Mouse (Mus musculus) small intestine, adult 2 months (tissue): ENCODE measurements around the gene Ccdc124. TPM values are rescaled to one million over a fixed set of nuclear protein-coding genes. Genes with fewer than 3 reads are reported as not detected.

ENCODE experiments used
- H3K27ac ChIP-seq: fragments of 200-500 bp; 2 replicates; pipeline ENCODE4 v1.5.1; 2012; ENCODE audit warnings: low read depth, low read length, control low read depth, inconsistent platforms; ENCODE audit not compliant: insufficient read depth
- H3K27me3 ChIP-seq: fragments of 200-500 bp; 2 replicates; pipeline ENCODE4 v1.6.1; 2012; ENCODE audit warnings: mild to moderate bottlenecking, moderate library complexity, low read length, inconsistent platforms; ENCODE audit not compliant: control insufficient read depth, insufficient read depth
- H3K36me3 ChIP-seq: fragments of 200-500 bp; 2 replicates; pipeline ENCODE4 v1.6.1; 2012; ENCODE audit warnings: mild to moderate bottlenecking, low read length, control low read depth, inconsistent platforms; ENCODE audit not compliant: control insufficient read depth, insufficient read depth
- H3K4me1 ChIP-seq: fragments of 200-500 bp; 2 replicates; pipeline ENCODE4 v1.6.1; 2012; ENCODE audit warnings: low read length, inconsistent platforms, mixed read lengths; ENCODE audit not compliant: control insufficient read depth, insufficient read depth, insufficient read length
- H3K4me3 ChIP-seq: fragments of 200-500 bp; 2 replicates; pipeline ENCODE4 v1.5.1; 2012; ENCODE audit warnings: low read depth, mild to moderate bottlenecking, control low read depth, inconsistent platforms, low read length, moderate library complexity
- CTCF ChIP-seq: fragments of 200-500 bp; IDR thresholded peaks from 2 replicates; pipeline ENCODE4 v1.5.1; 2012; ENCODE audit warnings: low read depth, mild to moderate bottlenecking, control low read depth, inconsistent platforms, low read length, moderate library complexity, mixed read lengths; ENCODE audit not compliant: insufficient replicate concordance, insufficient read length; ENCODE audit errors: extremely low read depth
- POLR2A ChIP-seq: fragments of 200-500 bp; IDR thresholded peaks from 2 replicates; pipeline ENCODE4 v1.6.1; 2012; ENCODE audit warnings: low read depth, mild to moderate bottlenecking, control low read depth, inconsistent platforms, low read length, moderate library complexity
- WGBS: fragments of 180-500 bp; shearing (Covaris S2); methylation state at CpG from one replicate; pipeline ENCODE4 v1.1.7; 2018; 5-methylcytosine and 5-hydroxymethylcytosine counted together
- polyA plus RNA-seq: library from polyadenylated mRNA; depleted of rRNA; stranded (reverse); fragments of >200 nt; gene quantifications from 2 replicates; pipeline ENCODE4 v1.2.3, GENCODE M21; 2012

The Ccdc124 gene
- polyA plus RNA-seq, 1 experiment: 64.7 TPM

DNA sequence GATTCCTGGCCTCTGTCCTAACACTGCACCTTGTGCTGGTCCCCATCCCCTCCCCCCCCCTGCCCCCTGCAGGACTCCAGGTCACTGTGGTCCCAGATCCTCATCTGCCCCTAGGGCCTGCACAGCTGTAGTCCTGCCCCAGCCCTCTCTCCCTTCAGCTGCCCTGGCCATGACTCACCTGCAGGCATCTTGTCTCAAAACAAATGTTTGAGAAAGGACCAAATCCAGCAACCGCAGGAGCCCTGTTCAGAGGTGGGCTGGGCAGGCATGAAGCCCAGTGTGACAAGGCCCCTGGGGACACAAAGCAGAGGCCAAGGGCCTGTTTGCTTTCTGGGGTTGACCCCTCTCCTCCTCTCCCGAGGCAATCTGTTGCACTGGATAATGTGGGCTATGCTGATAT, 4.4 kb upstream of the Ccdc124 start:
- Histone ChIP-seq H3K27ac (no peak overlapping the region), H3K36me3 (no peaks in the 10 kb centered on the region), H3K4me1 (no peaks in the 10 kb centered on the region), H3K27me3 (no peaks in the 10 kb centered on the region), H3K4me3 (no peak overlapping the region)
- 23% methylated on average over 2 of the region's 2 CpGs for WGBS
- TF ChIP-seq POLR2A: no peak
- no peak for TF ChIP-seq CTCF

DNA sequence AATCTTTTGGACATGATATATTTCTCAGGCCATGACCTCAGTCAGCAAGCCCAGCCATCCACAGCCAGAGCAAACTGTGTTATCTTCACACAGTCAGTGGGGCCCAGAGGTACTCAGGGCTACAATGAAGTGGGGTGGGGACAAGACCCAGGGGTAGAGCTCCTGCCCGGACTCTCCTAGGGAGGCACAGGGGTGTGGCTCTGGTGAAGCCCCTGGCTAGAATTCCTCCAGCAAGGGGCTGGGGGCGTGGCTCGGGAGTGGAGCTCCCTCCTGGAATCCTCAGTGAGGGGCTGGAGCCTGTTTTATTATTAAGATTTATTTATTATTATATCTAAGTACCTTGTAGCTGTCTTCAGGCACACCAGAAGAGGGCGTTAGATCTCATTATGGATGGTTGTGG, 2.6 kb upstream of the Ccdc124 start:
- Histone ChIP-seq H3K4me1 (no peaks in the 10 kb centered on the region), H3K36me3 (no peaks in the 10 kb centered on the region), H3K27ac (no peak overlapping the region), H3K27me3 (no peaks in the 10 kb centered on the region), H3K4me3 (no peak overlapping the region)
- TF ChIP-seq CTCF (no peak), POLR2A (no peak)
- whole genome bisulfite sequencing: 24% methylated on average over 4 of the region's 4 CpGs

DNA sequence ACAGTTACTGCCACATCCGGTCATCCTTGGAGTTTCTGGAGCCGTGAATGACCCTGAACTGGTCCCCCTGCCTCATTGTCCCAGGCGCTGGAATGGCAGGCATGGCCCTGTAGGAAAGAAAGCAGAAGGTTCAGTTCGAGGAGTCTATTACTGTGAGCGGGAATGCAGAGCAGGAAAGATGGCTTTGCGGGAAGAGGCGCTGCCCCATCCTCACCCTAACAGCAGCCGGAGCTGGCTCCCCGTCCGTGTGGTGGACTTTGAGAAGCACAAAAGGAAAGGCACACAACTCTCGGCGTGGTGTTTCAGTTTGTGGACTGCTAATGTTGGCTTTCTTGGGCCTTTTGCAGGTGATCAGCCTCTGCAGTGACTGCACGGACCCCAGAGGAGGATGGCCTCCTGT, 706 bp upstream of the Ccdc124 start:
- WGBS: 87% methylated on average over 13 of the region's 13 CpGs
- TF ChIP-seq POLR2A: no peak
- TF ChIP-seq CTCF: no peak
- no peaks in the 10 kb centered on the region for H3K4me1 ChIP-seq
- H3K36me3 ChIP-seq: no peaks in the 10 kb centered on the region
- H3K27me3 ChIP-seq: no peaks in the 10 kb centered on the region
- no peak overlapping the region for H3K27ac ChIP-seq
- H3K4me3 ChIP-seq: no peak overlapping the region

DNA sequence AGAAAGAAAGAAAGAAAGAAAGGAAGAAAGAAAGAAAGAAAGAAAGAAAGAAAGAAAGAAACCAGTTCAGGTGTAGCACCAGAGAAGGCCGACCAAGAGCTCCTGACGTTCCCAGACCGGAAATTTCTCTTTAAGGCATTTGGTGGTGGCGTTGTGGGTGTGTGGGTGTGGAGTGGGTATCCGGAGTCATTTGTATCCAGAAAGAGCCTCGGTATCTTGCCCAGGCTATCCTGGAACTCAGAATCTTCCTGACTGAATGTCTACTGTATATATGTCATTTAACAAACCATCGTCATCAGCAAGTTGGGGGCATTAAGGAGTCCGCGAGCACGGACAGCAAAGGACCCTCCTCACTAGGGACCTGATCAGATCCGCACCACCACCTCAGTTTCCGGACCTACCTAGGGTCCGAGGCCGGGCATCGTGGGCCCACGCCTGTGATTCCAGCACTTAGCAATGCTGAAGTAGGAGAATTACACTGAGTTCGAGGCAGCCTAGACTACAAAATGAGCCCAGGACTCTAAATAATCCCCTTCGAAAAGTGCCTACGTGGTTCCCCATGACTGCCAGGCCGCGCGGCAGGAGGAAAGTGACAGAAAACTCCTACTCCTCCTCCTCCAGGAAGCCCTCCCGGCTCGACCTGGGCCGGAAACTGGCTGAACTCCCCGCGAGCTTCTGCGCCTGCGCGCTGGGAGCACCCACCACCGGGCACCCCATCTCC, 932 bp downstream of the Ccdc124 start:
- Histone ChIP-seq H3K4me1 (peaks cover 6% of the 10 kb centered on the region), H3K27ac (peak overlapping the region; percentile 10), H3K4me3 (peak overlapping the region; percentile 94), H3K27me3 (no peaks in the 10 kb centered on the region), H3K36me3 (peaks cover 4% of the 10 kb centered on the region)
- TF ChIP-seq CTCF (no peak), POLR2A (no peak)
- whole genome bisulfite sequencing: 1% methylated on average over 31 of the region's 31 CpGs

DNA sequence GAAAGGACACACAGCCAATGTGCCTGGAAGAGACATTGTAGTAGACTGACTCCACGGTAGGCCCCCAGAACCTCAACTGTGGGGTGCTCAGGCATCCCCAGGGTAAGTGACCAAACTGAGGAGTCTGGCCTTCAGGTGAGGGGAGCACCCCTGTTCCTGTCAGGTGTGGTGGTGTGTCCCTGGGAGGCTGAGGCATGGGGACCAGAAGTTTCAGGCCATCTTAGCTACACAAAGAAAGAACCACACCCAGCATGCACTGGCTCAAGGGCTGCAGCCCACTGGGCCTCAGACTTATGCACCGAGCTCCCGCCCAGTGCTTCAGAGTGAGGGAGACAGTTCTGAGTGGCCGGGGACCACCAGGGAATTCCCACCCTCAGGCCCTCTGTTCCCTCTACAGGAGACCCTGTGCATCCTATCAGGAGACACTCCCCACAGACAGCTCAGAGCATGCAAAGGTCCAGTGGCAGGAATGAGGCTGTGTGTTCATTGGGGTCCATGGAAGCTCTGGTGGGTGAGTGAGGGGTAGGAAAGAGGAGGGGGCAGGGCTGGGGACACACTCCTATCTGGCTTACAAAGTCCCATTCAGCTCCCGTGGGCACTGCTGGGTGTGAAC, 2.4 kb downstream of the Ccdc124 start:
- no peak overlapping the region for H3K27ac ChIP-seq
- no peak overlapping the region for H3K4me3 ChIP-seq
- 84% methylated on average over 5 of the region's 5 CpGs for WGBS
- no peaks in the 10 kb centered on the region for H3K27me3 ChIP-seq
- no peak for TF ChIP-seq POLR2A
- TF ChIP-seq CTCF: no peak
- peaks cover 7% of the 10 kb centered on the region for H3K4me1 ChIP-seq
- peaks cover 6% of the 10 kb centered on the region for H3K36me3 ChIP-seq

DNA sequence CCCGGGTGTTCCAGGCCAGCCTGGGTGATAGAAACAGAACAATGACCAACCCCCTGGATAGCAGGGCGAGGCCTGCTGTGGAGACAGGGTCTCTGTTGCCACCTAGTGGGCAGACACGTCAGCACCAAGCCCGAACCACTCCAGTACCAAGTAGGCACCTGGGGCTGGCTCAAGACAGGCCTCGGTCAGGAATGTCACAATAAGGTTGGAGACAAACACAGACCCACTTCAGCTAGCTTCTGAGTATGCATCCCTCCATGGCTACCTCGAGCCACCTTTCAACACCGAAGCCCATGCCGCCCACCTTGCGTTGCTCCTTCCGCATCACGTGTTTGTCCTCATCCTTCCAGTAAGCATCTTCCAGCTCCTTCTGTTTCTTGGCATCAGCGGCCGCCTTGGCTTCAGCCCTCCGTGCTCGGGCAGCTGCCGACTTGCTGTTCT, 4.1 kb downstream of the Ccdc124 start:
- H3K4me3 ChIP-seq: no peak overlapping the region
- TF ChIP-seq POLR2A: no peak; the same call in 1 of the 2 replicates
- peak; percentile 84 for TF ChIP-seq CTCF
- H3K4me1 ChIP-seq: peaks cover 18% of the 10 kb centered on the region
- peaks cover 6% of the 10 kb centered on the region for H3K36me3 ChIP-seq
- peaks cover 5% of the 10 kb centered on the region; the same call in 1 of the 2 replicates for H3K27me3 ChIP-seq
- WGBS: 49% methylated on average over 16 of the region's 16 CpGs
- no peak overlapping the region for H3K27ac ChIP-seq

DNA sequence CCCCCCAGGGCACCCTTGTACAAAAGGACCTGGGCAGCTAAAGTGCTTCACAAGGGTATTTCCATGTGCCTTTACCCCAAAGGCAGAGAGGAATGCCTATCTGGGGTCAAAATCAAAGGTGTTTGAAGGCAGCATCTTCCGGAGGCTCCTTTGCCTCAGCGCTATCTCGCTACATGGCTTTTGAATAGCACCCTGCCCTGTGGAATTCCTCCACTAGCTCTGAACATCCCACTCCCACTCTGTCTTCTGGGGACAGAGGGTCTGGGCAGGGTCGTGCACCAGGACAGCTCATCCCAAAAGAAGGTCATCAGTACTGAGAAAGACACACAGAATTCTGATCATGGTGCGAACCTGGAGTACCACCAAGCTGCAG, 4.5 kb downstream of the Ccdc124 start:
- Histone ChIP-seq H3K4me1 (peaks cover 21% of the 10 kb centered on the region), H3K27ac (no peak overlapping the region), H3K27me3 (peaks cover 9% of the 10 kb centered on the region), H3K4me3 (no peak overlapping the region), H3K36me3 (peaks cover 6% of the 10 kb centered on the region)
- TF ChIP-seq CTCF: no peak
- TF ChIP-seq POLR2A: no peak
- WGBS: 50% methylated on average over 5 of the region's 5 CpGs
